Mouse (Mus musculus) heart, embryonic 14.5 days (tissue): ENCODE results near the gene Tbcc. TPM values are rescaled to one million over a fixed set of nuclear protein-coding genes. Genes with fewer than 3 reads are reported as not detected.

Source experiments
- ATAC-seq: fragments of 200-750 bp; cut with Nextera tagmentation; 2 replicates; pipeline ENCODE4 v1.8.0; 2017; ENCODE audit warnings: low read depth, moderate TSS enrichment; ENCODE audit not compliant: insufficient number of reproducible peaks, insufficient read depth, low FRiP score
- H3K27ac ChIP-seq, 2 experiments: fragments of 200-500 bp in 1 of 2; fragments of 300-500 bp in 1 of 2; sonication (generic) in 1 of 2; replicated peaks in 1 of 2; 2 replicates each; pipeline ENCODE4 v1.5.1; 2012 to 2014; ENCODE audit warnings: low read depth in 2 of 2, low read length in 2 of 2, control low read depth in 1 of 2, mild to moderate bottlenecking in 1 of 2, mixed read lengths in 1 of 2; ENCODE audit not compliant: control insufficient read depth in 1 of 2, insufficient read depth in 1 of 2
- H3K27me3 ChIP-seq: fragments of 300-500 bp; sonication (generic); 2 replicates; pipeline ENCODE4 v1.6.1; 2014; ENCODE audit warnings: mild to moderate bottlenecking, low read length, control low read depth; ENCODE audit not compliant: control insufficient read depth, insufficient read depth
- H3K36me3 ChIP-seq: fragments of 300-500 bp; sonication (generic); 2 replicates; pipeline ENCODE4 v1.6.1; 2014; ENCODE audit warnings: mild to moderate bottlenecking, control low read depth, low read length, mixed read lengths; ENCODE audit not compliant: control insufficient read depth, insufficient read depth
- H3K4me1 ChIP-seq, 2 experiments: fragments of 200-500 bp in 1 of 2; fragments of 300-500 bp in 1 of 2; sonication (generic) in 1 of 2; 2 replicates each; pipeline ENCODE4 v1.6.1; 2012 to 2014; ENCODE audit warnings: low read length in 2 of 2, control low read depth in 1 of 2, mixed read lengths in 1 of 2; ENCODE audit not compliant: control insufficient read depth in 2 of 2, insufficient read depth in 2 of 2
- H3K4me2 ChIP-seq: fragments of 300-500 bp; sonication (generic); 2 replicates; pipeline ENCODE4 v1.6.1; 2014; ENCODE audit warnings: mild to moderate bottlenecking, low read length
- H3K4me3 ChIP-seq, 2 experiments: fragments of 200-500 bp in 1 of 2; fragments of 300-500 bp in 1 of 2; sonication (generic) in 1 of 2; 2 replicates each; pipeline ENCODE4 v1.5.1; 2012 to 2014; ENCODE audit warnings: low read length in 2 of 2, mild to moderate bottlenecking in 2 of 2, control low read depth in 1 of 2, low read depth in 1 of 2, moderate library complexity in 1 of 2; ENCODE audit not compliant: control insufficient read depth in 1 of 2, insufficient read depth in 1 of 2
- H3K9ac ChIP-seq: fragments of 300-500 bp; sonication (generic); 2 replicates; pipeline ENCODE4 v1.6.1; 2014; ENCODE audit warnings: mild to moderate bottlenecking, low read length
- H3K9me3 ChIP-seq: fragments of 300-500 bp; sonication (generic); 2 replicates; pipeline ENCODE4 v1.6.1; 2016; ENCODE audit warnings: low read length, control low read depth; ENCODE audit not compliant: control insufficient read depth
- WGBS: fragments of 180-500 bp; shearing (Covaris S2); extraction: QIAGEN DNeasy Blood & Tissue Kit; methylation state at CpG from one replicate; pipeline ENCODE4 v1.1.7; 2014; 5-methylcytosine and 5-hydroxymethylcytosine counted together
- polyA plus RNA-seq: library from polyadenylated mRNA; unstranded; fragments of >200 nt; fragmentation: Nextera tagmentation; extraction: Ambion mirVana; gene quantifications from 2 replicates; pipeline ENCODE4 v1.2.1, GENCODE M21; 2014

Gene Tbcc
- polyA plus RNA-seq, 1 experiment from 2014 or later: 54.7 TPM

- no peaks in the 10 kb centered on the region for H3K4me1 ChIP-seq
- no peaks in the 10 kb centered on the region for H3K9me3 ChIP-seq
- H3K27me3 ChIP-seq: no peaks in the 10 kb centered on the region
- no peak for ATAC-seq
- H3K4me3 ChIP-seq: no peak overlapping the region
- H3K36me3 ChIP-seq: peaks cover 97% of the 10 kb centered on the region
- 90% methylated on average over 5 of the region's 5 CpGs for WGBS
- H3K27ac ChIP-seq: no peak overlapping the region
- H3K9ac ChIP-seq: no peak overlapping the region
- no peak overlapping the region for H3K4me2 ChIP-seq
These were observed 42.5 kb downstream of the Tbcc start for GRCm38 (mm10) chr17:46932961-46933360.

- H3K36me3 ChIP-seq: peaks cover 98% of the 10 kb centered on the region
- no peaks in the 10 kb centered on the region for H3K27me3 ChIP-seq
- H3K4me2 ChIP-seq: no peak overlapping the region
- no peak overlapping the region for H3K4me3 ChIP-seq
- H3K4me1 ChIP-seq: no peaks in the 10 kb centered on the region
- H3K9ac ChIP-seq: no peak overlapping the region
- ATAC-seq: no peak
- no peak overlapping the region for H3K27ac ChIP-seq
- WGBS: 79% methylated on average over 19 of the region's 19 CpGs
- no peaks in the 10 kb centered on the region for H3K9me3 ChIP-seq
These were observed 43.3 kb downstream of the Tbcc start for GRCm38 (mm10) chr17:46933557-46934348.

GRCm38 (mm10) chr17:46940461-46940860, 50.0 kb downstream of the Tbcc start:
- ATAC-seq: no peak
- no peaks in the 10 kb centered on the region for H3K9me3 ChIP-seq
- WGBS: 96% methylated on average over 8 of the region's 8 CpGs

More at GRCm38 (mm10) chr17:46940461-46940860, 50.0 kb downstream of the Tbcc start:
- no peaks in the 10 kb centered on the region; a peak in 1 of 4 replicates for H3K4me1 ChIP-seq
- H3K9ac ChIP-seq: no peak overlapping the region
- H3K27me3 ChIP-seq: no peaks in the 10 kb centered on the region
- H3K27ac ChIP-seq: no peak overlapping the region
- no peak overlapping the region for H3K4me3 ChIP-seq
- peaks cover 100% of the 10 kb centered on the region for H3K36me3 ChIP-seq
- H3K4me2 ChIP-seq: no peak overlapping the region

Other genes starting within 250 kb of the Tbcc start
- gene Klc4, start 244.7 kb upstream of the Tbcc start, polyA plus RNA-seq: 20.3 and 21.4 TPM in 2 replicates
- gene Mrpl2, start 244.5 kb upstream of the Tbcc start, polyA plus RNA-seq: 116 and 122 TPM in 2 replicates
- gene Cul7, start 240.3 kb upstream of the Tbcc start, polyA plus RNA-seq: 31.3 and 34.3 TPM in 2 replicates
- 33.9 and 36.9 TPM in 2 replicates for gene Rrp36, start 216.3 kb upstream of the Tbcc start, polyA plus RNA-seq
- gene Mea1, start 211.9 kb upstream of the Tbcc start, polyA plus RNA-seq: 125 and 129 TPM in 2 replicates
- 145 and 157 TPM in 2 replicates for gene Klhdc3, start 209.8 kb upstream of the Tbcc start, polyA plus RNA-seq
- gene Ppp2r5d, start 185.6 kb upstream of the Tbcc start, polyA plus RNA-seq: 42.7 and 46.3 TPM in 2 replicates
- 10.4 and 10.5 TPM in 2 replicates for gene Pex6, start 179.2 kb upstream of the Tbcc start, polyA plus RNA-seq
- gene Gnmt, start 161.5 kb upstream of the Tbcc start, polyA plus RNA-seq: 1.6 TPM in 2 replicates
- gene Cnpy3, start 138.5 kb upstream of the Tbcc start, polyA plus RNA-seq: 41.6 and 43.7 TPM in 2 replicates
- gene Ptcra, start 127.0 kb upstream of the Tbcc start, polyA plus RNA-seq: 0.15 TPM in 1 of 2 replicates, not detected in the other
- gene 2310039H08Rik, start 118.0 kb upstream of the Tbcc start, polyA plus RNA-seq: 59.3 and 67.8 TPM in 2 replicates
- gene Rpl7l1, start 108.0 kb upstream of the Tbcc start, polyA plus RNA-seq: 84.6 and 86.7 TPM in 2 replicates
- gene Bicral, start 32.2 kb upstream of the Tbcc start, polyA plus RNA-seq: 6.4 and 7.4 TPM in 2 replicates
- not detected in 2 replicates for gene Prph2, start 19.8 kb downstream of the Tbcc start, polyA plus RNA-seq
- 21.6 and 26.2 TPM in 2 replicates for gene Ubr2, start 119.9 kb downstream of the Tbcc start, polyA plus RNA-seq